In the genomic region with DNA sequence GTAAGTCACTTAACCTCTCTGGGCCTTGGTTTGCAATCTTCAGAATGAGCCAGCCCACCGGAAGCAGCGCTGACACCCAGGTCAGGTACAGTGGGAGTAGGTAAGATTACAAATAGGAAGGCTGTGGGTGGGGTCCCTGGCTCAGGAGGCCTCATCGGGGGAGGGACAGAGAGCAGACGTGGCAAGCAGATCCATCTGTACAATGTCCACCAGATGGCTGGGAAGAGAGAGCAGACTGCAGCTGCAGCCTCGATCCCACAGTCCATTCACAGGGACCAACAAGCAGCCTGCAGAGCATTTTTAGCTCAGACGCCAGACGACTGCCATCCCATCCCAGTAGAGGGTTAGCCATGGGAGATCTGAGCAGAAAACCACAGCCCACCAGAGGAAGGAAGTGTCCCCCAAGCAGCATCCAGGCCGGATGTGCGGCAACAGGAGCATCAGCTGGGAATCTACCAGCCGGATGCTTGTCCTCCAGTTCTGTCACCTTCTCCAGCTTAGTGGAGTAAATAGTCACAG, we compare ENCODE assay signal across 8 mouse cellular contexts. TPM values are rescaled to one million over a fixed set of nuclear protein-coding genes. Genes with fewer than 3 reads are reported as not detected.
DNase-seq lines count a peak whose midpoint lies in the region; ATAC-seq and TF ChIP-seq lines count a peak whose summit lies in the region.

No protein-coding gene starts in this region.

- 50% methylated on average over 10 of the region's 10 CpGs for WGBS in liver, adult 2 months
- WGBS in hindbrain, embryonic 10.5 days, result 52% methylated on average over 10 of the region's 10 CpGs
- 8% methylated on average over 10 of the region's 10 CpGs for WGBS in liver, embryonic 15.5 days (ENCODE audit: insufficient replicate concordance)

- no peaks in the 10 kb centered on the region for H3K27me3 ChIP-seq in liver, adult 2 months (ENCODE audit: control insufficient read depth, insufficient read depth, low read length)
- H3K27me3 ChIP-seq in hindbrain, embryonic 10.5 days (ENCODE audit: insufficient read depth, poor library complexity, severe bottlenecking), result no peaks in the 10 kb centered on the region
- H3K27me3 ChIP-seq in liver, embryonic 15.5 days, result peaks cover 32% of the 10 kb centered on the region

- peak overlapping the region; percentile 20; the same call in 1 of the 2 replicates for H3K4me3 ChIP-seq in liver, adult 2 months (ENCODE audit: insufficient read depth, low read depth, low read length)
- peak overlapping the region; percentile 80; the same call in 1 of the 2 replicates for H3K4me3 ChIP-seq in cortical plate, adult 2 months (ENCODE audit: insufficient read depth, low read length)
- H3K4me3 ChIP-seq in hindbrain, embryonic 10.5 days, result peak overlapping the region; percentile 81
- peak overlapping the region; percentile 66 for H3K4me3 ChIP-seq in liver, embryonic 15.5 days (replicated peaks)

- peak overlapping the region; percentile 24; the same call in 1 of the 2 replicates for H3K27ac ChIP-seq in liver, adult 2 months (replicated peaks; ENCODE audit: insufficient read depth, low read depth, low read length)
- H3K27ac ChIP-seq in cortical plate, adult 2 months (ENCODE audit: insufficient read depth, low read length), result no peak overlapping the region
- H3K27ac ChIP-seq in hindbrain, embryonic 10.5 days, result peak overlapping the region; percentile 92
- H3K27ac ChIP-seq in liver, embryonic 15.5 days (replicated peaks), result peak overlapping the region; percentile 30; the same call in 1 of the 2 replicates

- no peak for TF ChIP-seq CTCF in liver, adult 2 months (IDR thresholded peaks at IDR 0.05; ENCODE audit: low read depth, low read length)
- TF ChIP-seq CTCF in cortical plate, adult 2 months (IDR thresholded peaks at IDR 0.05; ENCODE audit: extremely low read depth, insufficient read depth, low read length), result no peak

- H3K4me1 ChIP-seq in liver, adult 2 months (ENCODE audit: control insufficient read depth, insufficient read depth, low read length), result peaks cover 11% of the 10 kb centered on the region
- peaks cover 11% of the 10 kb centered on the region for H3K4me1 ChIP-seq in cortical plate, adult 2 months (ENCODE audit: control insufficient read depth, insufficient read depth, low read length)
- peaks cover 94% of the 10 kb centered on the region for H3K4me1 ChIP-seq in hindbrain, embryonic 10.5 days (replicated peaks)
- H3K4me1 ChIP-seq in liver, embryonic 15.5 days (replicated peaks), result peaks cover 65% of the 10 kb centered on the region

- TF ChIP-seq POLR2A in liver, adult 2 months (IDR thresholded peaks at IDR 0.05; ENCODE audit: extremely low read depth, insufficient read depth, low read length), result no peak
- no peak for TF ChIP-seq POLR2A in cortical plate, adult 2 months (IDR thresholded peaks at IDR 0.05; ENCODE audit: extremely low read depth, insufficient read depth, low read length)

- DNase-seq in liver, adult 2 months (ENCODE audit: extremely low read depth, low read depth, low spot score), result no peak
- DNase-seq in liver, result no peak
- DNase-seq in hindbrain, embryonic 10.5 days (ENCODE audit: low spot score), result no peak
- DNase-seq in thymus, postnatal 0 days (ENCODE audit: low spot score), result peak; percentile 63
- DNase-seq in urinary bladder, postnatal 36 days (ENCODE audit: low spot score in 2 of 2), result no peak
- no peak for DNase-seq in frontal cortex, postnatal 25 days (ENCODE audit: low spot score in 2 of 2)

- ATAC-seq in liver, embryonic 15.5 days (ENCODE audit: insufficient read depth), result no peak

- no peaks in the 10 kb centered on the region for H3K36me3 ChIP-seq in liver, adult 2 months (ENCODE audit: control insufficient read depth, insufficient read depth, low read length)
- H3K36me3 ChIP-seq in hindbrain, embryonic 10.5 days, result peaks cover 39% of the 10 kb centered on the region
- H3K36me3 ChIP-seq in liver, embryonic 15.5 days (replicated peaks), result no peaks in the 10 kb centered on the region

- 0 out of 2 replicates have a peak overlapping the region, but pooled peaks have one; percentile 8 for H3K9ac ChIP-seq in liver, adult 2 months (ENCODE audit: low read depth, low read length)
- H3K9ac ChIP-seq in liver, embryonic 15.5 days, result no peak overlapping the region

- peak overlapping the region; percentile 91 for H3K4me2 ChIP-seq in liver, embryonic 15.5 days

- no peaks in the 10 kb centered on the region for H3K79me2 ChIP-seq in liver, adult 2 months (ENCODE audit: control insufficient read depth, insufficient read depth, low read length)

- no peaks in the 10 kb centered on the region for H3K9me3 ChIP-seq in hindbrain, embryonic 10.5 days
- no peaks in the 10 kb centered on the region for H3K9me3 ChIP-seq in liver, embryonic 15.5 days (replicated peaks)

RNA-seq across cellular contexts. Expression of gene Cotl1, which starts 2.7 kb away (rescaled TPM):
- 12.4 and 18.6 TPM in 2 replicates for total RNA-seq in liver, adult 2 months (2014; rRNA removed)
- 26.7 and 40.3 TPM in 2 replicates for polyA plus RNA-seq in liver, adult 2 months (2012; rRNA removed)
- polyA plus RNA-seq in cortical plate, adult 2 months (2012; rRNA removed), result 80.4 and 97.9 TPM in 2 replicates
- 273 and 545 TPM in 2 replicates for polyA plus RNA-seq in hindbrain, embryonic 10.5 days (2016; fragmentation: Nextera tagmentation; extraction: Ambion mirVana)
- 31.9 and 33.3 TPM in 2 replicates for polyA plus RNA-seq in liver, embryonic 15.5 days (2015; fragmentation: Nextera tagmentation; extraction: Ambion mirVana)
- polyA plus RNA-seq in thymus, postnatal 0 days (2015; fragmentation: Nextera tagmentation; extraction: Ambion mirVana), result 94.3 and 127 TPM in 2 replicates

RNA-seq across cellular contexts. Expression of gene Klhl36, which starts 24.5 kb away (rescaled TPM):
- 5.2 and 7.0 TPM in 2 replicates for total RNA-seq in liver, adult 2 months (2014; rRNA removed)
- polyA plus RNA-seq in liver, adult 2 months (2012; rRNA removed), result 11.3 and 12.2 TPM in 2 replicates
- polyA plus RNA-seq in cortical plate, adult 2 months (2012; rRNA removed), result 7.4 and 8.7 TPM in 2 replicates
- 10.7 and 11.9 TPM in 2 replicates for polyA plus RNA-seq in hindbrain, embryonic 10.5 days (2016; fragmentation: Nextera tagmentation; extraction: Ambion mirVana)
- 3.9 and 4.3 TPM in 2 replicates for polyA plus RNA-seq in liver, embryonic 15.5 days (2015; fragmentation: Nextera tagmentation; extraction: Ambion mirVana)
- polyA plus RNA-seq in thymus, postnatal 0 days (2015; fragmentation: Nextera tagmentation; extraction: Ambion mirVana), result 19.1 and 20.5 TPM in 2 replicates

RNA-seq across cellular contexts. Expression of gene Tldc1, which starts 59.4 kb away (rescaled TPM):
- total RNA-seq in liver, adult 2 months (2014; rRNA removed), result 7.0 and 8.9 TPM in 2 replicates
- polyA plus RNA-seq in liver, adult 2 months (2012; rRNA removed), result 6.9 and 7.3 TPM in 2 replicates
- 11.3 and 12.3 TPM in 2 replicates for polyA plus RNA-seq in cortical plate, adult 2 months (2012; rRNA removed)
- 12.6 and 15.3 TPM in 2 replicates for polyA plus RNA-seq in hindbrain, embryonic 10.5 days (2016; fragmentation: Nextera tagmentation; extraction: Ambion mirVana)
- 4.1 and 4.6 TPM in 2 replicates for polyA plus RNA-seq in liver, embryonic 15.5 days (2015; fragmentation: Nextera tagmentation; extraction: Ambion mirVana)
- polyA plus RNA-seq in thymus, postnatal 0 days (2015; fragmentation: Nextera tagmentation; extraction: Ambion mirVana), result 9.0 and 9.2 TPM in 2 replicates

Comparison
In these comparisons a context has a peak if more than half of its experiments do, and no peak if none do; other contexts are left out.
1. H3K4me3 ChIP-seq: peak in every context shown above with its lines; median percentile 81 in hindbrain, embryonic 10.5 days; 80 in cortical plate, adult 2 months; 66 in liver, embryonic 15.5 days; 20 in liver, adult 2 months.